Mouse (Mus musculus) megakaryocyte-erythroid progenitor cell, adult 5-6 weeks (primary cell): Measurements from ENCODE around the gene Cdk2ap2. TPM values are rescaled to one million over a fixed set of nuclear protein-coding genes. Genes with fewer than 3 reads are reported as not detected.
"Not testable (repeated sequence)": the region's sequence is repeated elsewhere in the genome, so short reads cannot be mapped to it uniquely, and the experiment has no call there.

ENCODE experiments used
- ATAC-seq: replicated peaks from 2 replicates; pipeline ENCODE4 v1.8.0; 2016; ENCODE audit warnings: mild to moderate bottlenecking, inconsistent platforms; ENCODE audit not compliant: severe bottlenecking, poor library complexity, low FRiP score, low TSS enrichment
- total RNA-seq, 2 experiments: library from RNA; stranded (forward) in 1 of 2; stranded (reverse) in 1 of 2; fragments of 200-1000, 215-1000 nt in 1 of 2; fragments of >200 nt in 1 of 2; fragmentation: Nextera tagmentation in 1 of 2; gene quantifications; 2 replicates each; pipeline ENCODE4 v1.2.3; 2014 to 2017

The Cdk2ap2 gene
- total RNA-seq (2014; fragmentation: Nextera tagmentation): 65.1 and 75.8 TPM in 2 replicates
- total RNA-seq (2017): 6.7 and 16.1 TPM in 2 replicates

GRCm38 (mm10) chr19:4096642-4097440 lies at the start of gene Cdk2ap2:
Gene Cdk2ap2 (plus strand): TSS chr19:4097182.
- ATAC-seq: peak; percentile 86

- ATAC-seq: no peak
Observed at GRCm38 (mm10) chr19:4047859-4048258, 49.1 kb upstream of the Cdk2ap2 start.

- ATAC-seq: not testable (repeated sequence)
Observed at GRCm38 (mm10) chr19:4049069-4049468, 47.9 kb upstream of the Cdk2ap2 start.

DNA sequence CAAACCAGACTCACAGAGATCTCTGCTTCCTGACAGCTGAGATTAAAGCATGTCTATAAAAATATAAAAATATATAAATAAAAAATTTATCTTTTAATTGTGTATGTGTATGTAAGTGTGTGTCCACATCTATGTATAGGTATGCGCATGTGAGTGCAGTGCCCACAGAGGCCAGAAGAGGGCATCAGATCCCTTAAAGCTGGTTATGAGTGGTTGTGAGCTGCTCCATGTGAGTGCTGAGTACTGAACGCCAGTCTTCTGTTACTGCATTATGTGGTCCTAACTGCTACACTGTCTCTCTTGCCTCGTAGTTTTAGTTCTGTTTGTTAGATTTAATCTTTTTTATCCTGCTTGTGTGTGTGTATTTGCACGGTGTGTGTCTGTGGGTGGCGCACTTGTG lies 46.0 kb upstream of the Cdk2ap2 start:
- ATAC-seq: no peak

DNA sequence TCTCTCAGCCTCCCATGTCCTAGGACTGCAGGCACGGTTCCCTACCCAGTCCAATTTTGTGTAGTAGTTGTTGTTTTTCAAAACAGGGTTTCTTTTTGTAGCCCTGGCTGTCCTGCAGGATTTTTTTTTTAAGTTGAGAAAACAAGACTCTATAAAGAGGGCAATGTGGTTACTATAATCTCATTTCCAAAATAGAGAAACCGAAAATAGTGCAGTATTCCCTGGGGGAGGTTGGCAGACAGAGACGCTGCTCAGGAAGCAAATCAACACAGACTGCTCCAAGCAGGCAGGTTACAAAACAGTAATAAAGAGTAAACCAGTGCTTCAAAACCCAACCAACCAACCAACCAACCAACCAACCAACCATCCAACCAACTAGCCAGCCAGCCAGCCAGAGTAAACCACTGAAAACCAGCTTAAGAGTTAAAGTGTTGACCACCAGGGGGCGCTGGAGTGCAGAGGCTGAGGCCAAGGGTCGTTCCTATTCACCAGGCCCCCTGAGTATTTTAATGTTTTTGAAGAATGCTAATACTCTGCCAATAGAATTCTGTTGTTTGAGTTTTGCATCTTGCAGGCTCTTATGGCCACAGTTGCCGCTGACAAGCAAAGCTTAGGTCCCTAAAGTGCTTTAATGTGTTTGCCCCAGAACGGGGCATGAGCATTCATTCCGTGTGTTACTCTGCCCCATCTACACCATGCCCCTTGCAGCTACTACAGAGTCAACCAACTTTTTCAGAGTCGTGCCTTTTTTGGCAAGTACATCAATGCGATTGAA lies 45.1 kb upstream of the Cdk2ap2 start:
- ATAC-seq: no peak

GRCm38 (mm10) chr19:4052516-4053030 lies 44.4 kb upstream of the Cdk2ap2 start:
- ATAC-seq: no peak

DNA sequence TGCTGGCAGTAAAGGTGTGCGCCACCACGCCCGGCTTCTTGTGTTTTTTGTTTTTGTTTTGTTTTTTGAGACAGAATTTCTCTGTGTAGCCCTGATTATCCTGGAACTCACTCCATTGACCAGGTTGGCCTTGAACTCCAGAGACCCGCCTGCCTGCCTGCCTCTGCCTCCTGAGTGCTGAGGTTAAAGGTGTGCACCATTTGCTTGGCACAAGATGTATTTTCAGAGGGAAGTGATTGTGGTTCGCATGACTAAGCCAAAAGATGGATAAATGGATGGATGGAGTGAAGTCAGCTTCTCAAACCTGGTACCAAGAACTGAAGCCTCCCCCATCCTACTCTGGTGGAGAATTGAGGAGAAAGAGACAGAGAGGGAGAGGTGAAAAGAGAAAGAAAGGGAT lies 42.4 kb upstream of the Cdk2ap2 start:
- no peak for ATAC-seq

DNA sequence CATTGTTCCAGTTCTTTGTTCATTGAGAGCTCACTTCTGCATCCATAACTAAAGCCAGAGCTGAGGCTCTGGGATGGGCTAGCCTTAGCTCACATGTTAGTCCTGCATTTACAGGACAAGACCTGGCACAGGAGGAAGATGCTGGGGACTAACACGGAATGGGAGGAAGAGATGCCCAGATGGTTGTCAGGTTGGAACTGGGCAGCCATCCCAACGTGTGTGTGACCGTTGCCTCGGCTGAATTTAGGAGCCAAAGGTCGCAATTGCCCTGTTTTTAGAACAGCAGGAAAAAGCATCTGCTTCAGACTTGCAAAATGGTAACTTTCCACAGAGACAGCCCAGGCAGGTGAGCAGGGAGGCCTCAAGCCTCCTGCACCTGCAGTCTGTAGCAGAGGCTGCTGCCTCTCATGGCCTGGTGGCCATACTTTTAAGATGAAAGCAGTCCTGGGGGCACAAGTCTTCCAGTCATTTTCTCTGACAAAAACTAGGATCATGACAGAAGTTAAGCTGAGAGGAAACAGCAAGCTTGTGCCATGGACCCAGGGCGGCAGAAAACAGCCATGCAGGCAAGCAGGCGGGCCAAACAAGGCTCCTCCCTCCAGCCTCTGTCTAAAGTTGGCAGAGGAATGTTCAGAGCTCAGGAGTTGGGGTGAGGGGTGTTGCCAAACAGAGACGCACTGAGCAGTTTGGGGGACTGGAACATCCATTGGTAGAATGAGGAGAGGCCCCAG lies 41.6 kb upstream of the Cdk2ap2 start:
- no peak for ATAC-seq

GRCm38 (mm10) chr19:4055947-4056693 lies 40.9 kb upstream of the Cdk2ap2 start:
- ATAC-seq: no peak

DNA sequence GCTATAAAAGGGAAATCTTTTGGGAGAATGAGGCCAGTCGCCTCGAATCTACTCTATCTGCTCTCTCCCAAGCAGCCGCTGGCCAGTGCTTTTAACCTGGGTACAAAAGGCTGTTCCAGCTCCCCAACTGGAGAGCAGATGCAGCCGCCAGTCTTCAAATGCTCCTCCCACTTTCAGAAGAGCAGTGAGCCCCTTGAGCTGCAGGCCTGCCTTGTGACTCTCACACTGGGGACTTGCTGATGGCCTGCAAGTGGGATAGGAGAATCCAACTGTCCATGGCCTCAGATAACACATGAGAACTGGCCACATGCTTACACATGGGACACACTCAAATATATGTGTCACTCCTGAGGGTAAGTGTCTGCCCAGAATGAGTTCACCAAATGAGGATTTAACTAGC lies 40.3 kb upstream of the Cdk2ap2 start:
- no peak for ATAC-seq

GRCm38 (mm10) chr19:4057389-4057788 lies 39.6 kb upstream of the Cdk2ap2 start:
- no peak for ATAC-seq

DNA sequence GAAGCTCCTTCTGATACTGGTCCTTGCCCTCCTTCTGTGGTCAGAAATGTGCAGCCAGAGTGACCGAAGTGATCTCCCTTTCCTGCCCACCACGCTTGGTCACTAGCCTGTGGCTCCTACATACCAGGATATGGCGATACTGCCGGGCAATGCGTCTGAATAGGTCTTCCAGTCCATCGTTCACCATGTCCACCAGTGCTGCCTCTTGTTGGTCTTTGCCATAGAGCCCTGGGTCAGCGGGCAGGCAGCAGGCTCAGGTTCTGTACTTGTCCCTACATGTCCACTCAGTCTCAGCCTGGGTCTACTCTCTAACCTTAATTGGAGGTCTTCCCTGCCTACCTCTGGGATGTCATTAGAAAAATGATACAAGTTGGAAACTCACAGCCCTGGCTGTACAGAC lies 39.0 kb upstream of the Cdk2ap2 start:
- ATAC-seq: no peak

DNA sequence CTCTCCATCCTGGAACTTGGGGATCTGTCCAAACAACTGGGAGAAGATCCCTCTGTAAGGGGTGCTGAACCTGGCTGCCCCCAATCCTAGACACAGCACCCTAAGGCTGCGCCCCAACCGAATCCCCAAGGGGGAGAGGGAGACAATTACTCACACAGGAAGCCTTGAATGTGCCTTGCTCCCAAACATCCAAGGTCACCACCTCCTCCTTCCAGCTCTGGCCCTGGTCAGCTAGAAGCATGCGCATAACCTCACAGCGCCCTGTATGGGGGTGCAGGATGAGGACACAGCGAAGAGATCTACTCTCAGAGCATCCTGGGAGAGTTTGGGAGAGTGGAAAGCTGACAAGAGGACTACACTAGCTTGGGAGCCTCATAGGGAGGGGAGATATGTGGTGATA lies 38.4 kb upstream of the Cdk2ap2 start:
- 0 out of 2 replicates have a peak, but pooled peaks have one; percentile 17 for ATAC-seq

DNA sequence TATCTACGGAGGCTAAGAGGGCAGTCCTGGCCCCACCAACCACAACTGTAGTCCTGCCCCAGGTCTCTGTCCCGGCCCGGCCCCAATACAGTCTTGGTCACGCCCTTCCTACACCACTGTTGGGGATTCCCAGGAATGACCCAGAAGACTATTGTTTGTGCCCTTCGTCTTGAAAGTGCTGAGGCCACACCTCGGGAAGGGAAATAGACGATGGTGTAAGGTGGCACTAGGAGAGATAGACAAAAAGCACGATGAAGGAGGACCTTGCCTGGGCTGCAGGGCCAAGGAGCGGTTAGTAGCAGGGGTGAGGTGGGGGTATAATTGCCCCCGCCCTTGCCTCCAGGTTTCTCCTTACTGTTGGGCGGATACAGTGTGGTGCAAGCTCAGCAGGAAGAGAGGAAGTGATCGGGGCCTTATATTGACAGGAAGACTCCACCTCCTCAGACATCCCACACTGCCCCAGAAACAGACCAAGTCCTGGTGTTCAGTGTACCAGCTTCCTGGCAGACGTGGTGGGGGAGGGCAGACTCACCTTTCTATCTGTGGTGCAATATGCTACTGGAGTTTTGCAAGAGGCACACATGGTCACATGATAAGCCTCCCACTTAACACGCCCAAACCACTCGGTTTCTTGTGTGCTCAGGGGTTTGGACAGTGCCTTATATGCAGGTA lies 37.8 kb upstream of the Cdk2ap2 start, which contains the start of gene Gstp3:
TSS of gene Gstp3 (minus strand) at position 501 of the 672 bp plus-strand sequence.
- peak; percentile 92 for ATAC-seq

GRCm38 (mm10) chr19:4060044-4060898 lies 36.7 kb upstream of the Cdk2ap2 start:
- ATAC-seq: not testable (repeated sequence)

- no peak for ATAC-seq
Observed at GRCm38 (mm10) chr19:4060899-4061465, 36.0 kb upstream of the Cdk2ap2 start.

DNA sequence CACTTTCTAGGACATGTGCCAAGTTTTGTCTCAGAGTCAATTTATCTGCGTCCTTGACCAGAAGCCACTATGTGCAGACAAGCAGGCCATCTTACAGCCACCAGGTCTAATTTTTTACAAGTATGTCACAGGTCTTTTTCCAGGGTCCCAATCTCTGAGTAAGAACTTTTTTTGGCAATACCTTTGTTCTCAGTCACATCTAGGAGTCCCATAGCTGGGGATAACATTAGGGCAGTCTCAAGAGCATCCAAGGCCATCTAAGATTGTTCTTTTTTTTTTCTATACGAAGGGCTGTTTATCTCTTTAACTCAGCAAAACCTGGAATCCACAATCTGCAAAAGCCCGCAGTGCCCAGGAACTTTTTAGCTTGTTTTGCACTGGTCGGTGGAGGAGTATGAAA lies 33.6 kb upstream of the Cdk2ap2 start:
- not testable (repeated sequence) for ATAC-seq
